Mouse (Mus musculus) layer of hippocampus, adult 18-20 months (tissue): ENCODE data around the gene Wdr59. TPM values are rescaled to one million over a fixed set of nuclear protein-coding genes. Genes with fewer than 3 reads are reported as not detected.
"Not testable (repeated sequence)": the region's sequence is repeated elsewhere in the genome, so short reads cannot be mapped to it uniquely, and the experiment has no call there.

ENCODE experiments used
- DNase-seq, 2 experiments: peaks; one replicate each; pipeline ENCODE4 v3.0.0; 2022; ENCODE audit warnings: low spot score in 2 of 2
- total RNA-seq, 2 experiments: library from RNA; stranded (reverse); gene quantifications; 2 replicates each; pipeline ENCODE4 v1.2.3; 2021

The Wdr59 gene
- total RNA-seq, 2 experiments from 2014 or later = 22.4 to 23.5 TPM

- not testable (repeated sequence) for DNase-seq
Measured at GRCm38 (mm10) chr8:111498249-111498648, 23.6 kb downstream of the Wdr59 start.

- DNase-seq = no peak
Measured at GRCm38 (mm10) chr8:111496326-111496725, 25.6 kb downstream of the Wdr59 start.

GRCm38 (mm10) chr8:111493176-111493575 lies 28.7 kb downstream of the Wdr59 start:
- no peak for DNase-seq

GRCm38 (mm10) chr8:111492508-111492907 lies 29.4 kb downstream of the Wdr59 start:
- no peak for DNase-seq

- no peak for DNase-seq
Measured at GRCm38 (mm10) chr8:111491191-111491590, 30.7 kb downstream of the Wdr59 start.

GRCm38 (mm10) chr8:111490034-111490591 lies 31.8 kb downstream of the Wdr59 start:
- no peak for DNase-seq

GRCm38 (mm10) chr8:111480691-111481090 lies 41.2 kb downstream of the Wdr59 start:
- DNase-seq = peak in 1 of 2 experiments; percentile 18

- DNase-seq = no peak
Measured at GRCm38 (mm10) chr8:111477761-111478465, 44.0 kb downstream of the Wdr59 start.

GRCm38 (mm10) chr8:111471526-111472081 lies 50.3 kb downstream of the Wdr59 start:
- DNase-seq = no peak

GRCm38 (mm10) chr8:111469013-111469412 lies 52.9 kb downstream of the Wdr59 start:
- peak in 1 of 2 experiments; percentile 34 for DNase-seq

GRCm38 (mm10) chr8:111465341-111465740 lies 56.6 kb downstream of the Wdr59 start:
- DNase-seq = no peak

- DNase-seq = peak in 1 of 2 experiments; percentile 10
Measured at GRCm38 (mm10) chr8:111464526-111464925, 57.4 kb downstream of the Wdr59 start.

- DNase-seq = no peak
Measured at GRCm38 (mm10) chr8:111449671-111450070, 72.2 kb downstream of the Wdr59 start.

- DNase-seq = no peak
Measured at GRCm38 (mm10) chr8:111445960-111446660, 75.8 kb downstream of the Wdr59 start.

GRCm38 (mm10) chr8:111445558-111445957 lies 76.3 kb downstream of the Wdr59 start:
- no peak for DNase-seq

GRCm38 (mm10) chr8:111444245-111444644 lies 77.6 kb downstream of the Wdr59 start:
- DNase-seq = no peak

GRCm38 (mm10) chr8:111439189-111439588 lies 82.7 kb downstream of the Wdr59 start:
- DNase-seq = peak; percentile 63 to 92

GRCm38 (mm10) chr8:111435071-111435828 lies 86.6 kb downstream of the Wdr59 start:
- DNase-seq = no peak

GRCm38 (mm10) chr8:111424646-111425045 lies 97.2 kb downstream of the Wdr59 start:
- peak in 1 of 2 experiments; percentile 33 for DNase-seq

GRCm38 (mm10) chr8:111424181-111424580 lies 97.7 kb downstream of the Wdr59 start:
- no peak for DNase-seq

GRCm38 (mm10) chr8:111422614-111423013 lies 99.3 kb downstream of the Wdr59 start:
- DNase-seq = no peak
